Mouse (Mus musculus) common myeloid progenitor, adult 5-6 weeks (primary cell): ENCODE results near the gene Pom121l2. TPM values are rescaled to one million over a fixed set of nuclear protein-coding genes. Genes with fewer than 3 reads are reported as not detected.

Experiments
- ATAC-seq: replicated peaks from 2 replicates; pipeline ENCODE4 v1.8.0; 2016; ENCODE audit warnings: low read depth, mild to moderate bottlenecking, moderate TSS enrichment, inconsistent platforms; ENCODE audit not compliant: poor library complexity, severe bottlenecking
- total RNA-seq: library from RNA; stranded (forward); fragments of 200-1000, 187-1606 nt; gene quantifications from 2 replicates; pipeline ENCODE4 v1.2.3, GENCODE M21; 2017

The Pom121l2 gene
- total RNA-seq, 1 experiment from 2014 or later = not detected

GRCm38 (mm10) chr13:21992550-21992949 lies 11.6 kb downstream of the Pom121l2 start:
- no peak for ATAC-seq

GRCm38 (mm10) chr13:21993957-21994738 lies 13.2 kb downstream of the Pom121l2 start:
- no peak for ATAC-seq

- ATAC-seq = no peak
Measured at GRCm38 (mm10) chr13:21994896-21995295, 13.9 kb downstream of the Pom121l2 start.

GRCm38 (mm10) chr13:21995331-21995914 lies 14.4 kb downstream of the Pom121l2 start:
- peak; percentile 63 for ATAC-seq

- peak; percentile 27; the same call in 1 of the 2 replicates for ATAC-seq
Measured at GRCm38 (mm10) chr13:21996101-21996839, 15.3 kb downstream of the Pom121l2 start.

GRCm38 (mm10) chr13:21996840-21997185 lies 15.8 kb downstream of the Pom121l2 start:
- ATAC-seq = no peak

- no peak for ATAC-seq
Measured at GRCm38 (mm10) chr13:21997201-21997820, 16.3 kb downstream of the Pom121l2 start.

GRCm38 (mm10) chr13:21997821-21998220 lies 16.8 kb downstream of the Pom121l2 start:
- ATAC-seq = no peak

GRCm38 (mm10) chr13:21998412-21998811 lies 17.4 kb downstream of the Pom121l2 start:
- no peak for ATAC-seq

GRCm38 (mm10) chr13:21999147-21999546 lies 18.2 kb downstream of the Pom121l2 start:
- ATAC-seq = no peak

GRCm38 (mm10) chr13:22001346-22001745 lies 20.4 kb downstream of the Pom121l2 start:
- peak; percentile 49 for ATAC-seq

GRCm38 (mm10) chr13:22001823-22002222 lies 20.8 kb downstream of the Pom121l2 start:
- peak; percentile 71 for ATAC-seq

- ATAC-seq = peak; percentile 48
Measured at GRCm38 (mm10) chr13:22005605-22006333, 24.8 kb downstream of the Pom121l2 start.

- peak; percentile 30 for ATAC-seq
Measured at GRCm38 (mm10) chr13:22006334-22007120, 25.5 kb downstream of the Pom121l2 start.

GRCm38 (mm10) chr13:22007121-22007510 lies 26.1 kb downstream of the Pom121l2 start:
- ATAC-seq = no peak

GRCm38 (mm10) chr13:22007872-22008271 lies 26.9 kb downstream of the Pom121l2 start:
- no peak for ATAC-seq

- no peak for ATAC-seq
Measured at GRCm38 (mm10) chr13:22008707-22009106, 27.7 kb downstream of the Pom121l2 start.

- ATAC-seq = no peak
Measured at GRCm38 (mm10) chr13:22009642-22010041, 28.6 kb downstream of the Pom121l2 start, which contains the start of gene Prss16. Gene Prss16, minus strand, starts transcription at chr13:22009742.

- ATAC-seq = no peak
Measured at GRCm38 (mm10) chr13:22013716-22014115, 32.7 kb downstream of the Pom121l2 start.
